Mouse (Mus musculus) brain, embryonic 18.5 days (tissue): ENCODE data around the gene Vmn2r33.
"Not testable (repeated sequence)": the region's sequence is repeated elsewhere in the genome, so short reads cannot be mapped to it uniquely, and the experiment has no call there.

Source experiments
- DNase-seq: peaks from one replicate; pipeline ENCODE4 v3.0.0-alpha.2; 2012; ENCODE audit warnings: low read depth, low spot score

The Vmn2r33 gene

GRCm38 (mm10) chr7:7566686-7567085, at the start of gene Vmn2r33:
Vmn2r33 (minus strand) TSS chr7:7566786.
- not testable (repeated sequence) for DNase-seq
